Mouse (Mus musculus) spleen, adult 2 months (tissue): Measurements from ENCODE around the gene AC124502.3.

Source experiments
- CTCF ChIP-seq: fragments of 200-500 bp; IDR thresholded peaks from 2 replicates; pipeline ENCODE4 v1.5.1; 2011; ENCODE audit warnings: mild to moderate bottlenecking, inconsistent platforms; ENCODE audit not compliant: insufficient read depth, insufficient read length, insufficient replicate concordance; ENCODE audit errors: extremely low read depth
- POLR2A ChIP-seq: fragments of 200-500 bp; IDR thresholded peaks from 2 replicates; pipeline ENCODE4 v1.6.1; 2011; ENCODE audit warnings: low read depth, low read length, inconsistent platforms

DNA sequence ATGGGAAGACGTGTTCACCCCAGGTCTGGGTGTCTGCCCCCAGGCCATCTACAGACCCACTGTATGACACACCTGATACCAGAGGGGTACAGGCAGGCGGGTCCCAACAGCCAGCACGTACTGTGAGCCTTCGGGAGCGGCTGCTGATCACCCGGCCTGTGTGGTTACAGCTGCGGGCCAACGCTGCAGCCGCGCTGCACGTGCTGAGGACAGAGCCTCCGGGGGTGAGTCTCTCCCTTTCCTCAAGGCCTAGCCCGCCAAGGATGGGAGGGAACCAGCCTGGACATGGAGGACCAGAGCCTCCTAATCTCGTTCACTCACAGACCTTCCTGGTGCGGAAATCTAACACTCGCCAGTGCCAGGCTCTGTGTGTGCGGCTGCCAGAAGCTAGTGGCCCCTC lies 12.3 kb downstream of the AC124502.3 start:
- TF ChIP-seq CTCF (no peak), POLR2A (no peak)
